Mouse (Mus musculus): ENCODE data around the gene Ubxn6.

- TF ChIP-seq POLR2A (IDR thresholded peaks at IDR 0.05; ENCODE audit: extremely low read depth, insufficient read depth, low read length) (no peak), CTCF (IDR thresholded peaks at IDR 0.05; ENCODE audit: extremely low read depth, insufficient read depth, low read length) (no peak)
Measured at GRCm38 (mm10) chr17:56039345-56039744, 35.5 kb downstream of the Ubxn6 start.
